Mouse (Mus musculus) C2C12 (cell line): ENCODE measurements around the gene Gfod2.

Experiments
- CEBPB ChIP-seq: IDR thresholded peaks from one replicate; pipeline ENCODE4 v1.6.1; 2011; ENCODE audit warnings: low read depth, mild to moderate bottlenecking, control low read depth, moderate library complexity
- CTCF ChIP-seq: IDR thresholded peaks from one replicate; pipeline ENCODE4 v1.5.1; 2011; ENCODE audit not compliant: control insufficient read depth, insufficient read depth, insufficient read length
- FOSL1 ChIP-seq: IDR thresholded peaks from one replicate; pipeline ENCODE4 v1.8.0; 2011; ENCODE audit warnings: mild to moderate bottlenecking, low read length; ENCODE audit not compliant: poor library complexity, insufficient read depth, severe bottlenecking
- MAX ChIP-seq: IDR thresholded peaks from one replicate; pipeline ENCODE4 v1.6.1; 2011; ENCODE audit warnings: mild to moderate bottlenecking, control low read depth
- MYOD1 ChIP-seq: IDR thresholded peaks from one replicate; pipeline ENCODE4 v1.6.1; 2011; ENCODE audit warnings: low read depth; ENCODE audit not compliant: control insufficient read depth, insufficient read length
- MYOG ChIP-seq: IDR thresholded peaks from one replicate; pipeline ENCODE4 v1.6.1; 2011; ENCODE audit not compliant: control insufficient read depth, insufficient read length; ENCODE audit errors: extremely low read depth
- USF1 ChIP-seq: IDR thresholded peaks from one replicate; pipeline ENCODE4 v1.6.1; 2011; ENCODE audit warnings: low read depth, mild to moderate bottlenecking, control low read depth, moderate library complexity

DNA sequence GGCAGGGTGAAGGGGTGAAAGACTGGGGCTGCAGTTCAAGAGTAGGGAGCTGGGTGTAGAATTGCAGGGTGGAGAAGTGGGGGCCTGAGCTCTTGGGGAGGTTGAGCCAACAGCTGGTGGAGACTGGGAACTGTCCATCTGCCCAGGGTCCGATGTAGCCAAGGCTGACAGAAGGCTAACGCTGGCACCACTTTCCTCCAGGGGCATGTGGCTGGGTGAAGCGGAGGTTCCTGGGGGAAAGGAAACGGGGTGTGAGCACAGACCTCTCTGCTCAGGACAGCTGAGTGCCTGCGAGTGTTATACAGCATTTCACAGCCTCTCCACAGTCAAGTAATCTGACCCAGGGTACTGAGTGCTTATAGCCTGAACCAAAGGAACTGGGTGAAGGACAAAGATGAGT, 59.7 kb downstream of the Gfod2 start:
- no peak for TF ChIP-seq CTCF
- no peak for TF ChIP-seq USF1
- no peak for TF ChIP-seq CEBPB
- no peak for TF ChIP-seq MYOD1
- TF ChIP-seq MAX = no peak
- TF ChIP-seq FOSL1 = no peak
- no peak for TF ChIP-seq MYOG
